Mouse (Mus musculus) macrophage (primary cell): ENCODE results near the gene Rab29. TPM values are rescaled to one million over a fixed set of nuclear protein-coding genes. Genes with fewer than 3 reads are reported as not detected.

Experiments used
- polyA plus RNA-seq: library from polyadenylated mRNA; stranded (reverse); fragments of 250-400 nt; gene quantifications from 3 replicates; pipeline ENCODE4 v1.2.4, GENCODE M21; 2018; ENCODE audit warnings: inconsistent platforms

The Rab29 gene
- polyA plus RNA-seq, 1 experiment from 2014 or later: 42.9 TPM

Other genes with a start within 250 kb of the Rab29 start
- gene Ctse, start 228.9 kb upstream of the Rab29 start, polyA plus RNA-seq: 0.48 to 4.2 TPM (median 2.5 TPM) in 3 replicates
- 161 to 338 TPM (median 284 TPM) in 3 replicates for gene Rab7b, start 178.5 kb upstream of the Rab29 start, polyA plus RNA-seq
- gene Slc26a9, start 123.2 kb upstream of the Rab29 start, polyA plus RNA-seq: 0.05 TPM in 1 of 3 replicates, not detected in the others
- not detected in 3 replicates for gene Pm20d1, start 69.8 kb upstream of the Rab29 start, polyA plus RNA-seq
- 4.1 to 6.3 TPM (median 5.8 TPM) in 3 replicates for gene Slc41a1, start 39.7 kb upstream of the Rab29 start, polyA plus RNA-seq
- gene Nucks1, start 43.3 kb downstream of the Rab29 start, polyA plus RNA-seq: 30.6 to 64.9 TPM (median 34.7 TPM) in 3 replicates
- 0.39 to 2.0 TPM (median 0.70 TPM) in 3 replicates for gene Slc45a3, start 95.7 kb downstream of the Rab29 start, polyA plus RNA-seq
- gene Elk4, start 140.4 kb downstream of the Rab29 start, polyA plus RNA-seq: 17.7 to 25.3 TPM (median 23.4 TPM) in 3 replicates
- 0.13 TPM in 1 of 3 replicates, not detected in the others for gene Mfsd4a, start 200.8 kb downstream of the Rab29 start, polyA plus RNA-seq